Mouse (Mus musculus): Measurements from ENCODE around the gene Gm3558. TPM values are rescaled to one million over a fixed set of nuclear protein-coding genes. Genes with fewer than 3 reads are reported as not detected.
"Not testable (repeated sequence)": the region's sequence is repeated elsewhere in the genome, so short reads cannot be mapped to it uniquely, and the experiment has no call there.

Gene Gm3558
- total RNA-seq (2014; rRNA removed) = 2.8 and 3.3 TPM in 2 replicates
- 6.2 and 6.4 TPM in 2 replicates for polyA plus RNA-seq (2015; fragmentation: Nextera tagmentation; extraction: Ambion mirVana)

DNA sequence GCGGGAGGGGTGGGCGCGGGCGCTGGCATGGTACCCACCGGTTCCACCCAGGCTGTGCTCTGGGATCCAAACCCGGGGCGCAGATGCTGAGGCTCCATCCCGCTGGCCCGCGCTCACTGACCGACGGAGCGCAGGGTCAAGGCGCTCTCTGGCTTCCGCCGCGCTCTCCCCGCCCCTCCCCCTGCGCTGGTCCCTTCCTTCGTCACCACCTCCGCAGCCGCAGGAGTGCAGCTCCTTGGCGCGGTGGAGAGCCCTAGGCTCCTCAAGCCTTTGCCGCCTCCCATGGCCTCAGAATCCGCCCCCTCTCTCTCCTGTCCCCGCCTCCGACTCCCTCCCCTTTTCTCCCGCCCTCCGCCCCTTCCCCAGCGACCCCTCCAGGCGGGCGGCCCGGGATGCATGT, at the start of gene Gm3558:
Gene Gm3558 (minus strand): TSS at position 185 of the 400 bp plus-strand sequence.
- 0% methylated on average over 2 of the region's 34 CpGs for whole genome bisulfite sequencing
- H3K9me3 ChIP-seq (ENCODE audit: low read length); ATAC-seq; H3K27me3 ChIP-seq (ENCODE audit: insufficient read depth, low read length); H3K4me1 ChIP-seq (ENCODE audit: insufficient read depth, low read length); H3K27ac ChIP-seq; DNase-seq (ENCODE audit: low spot score); H3K9ac ChIP-seq (replicated peaks; ENCODE audit: low read length); H3K36me3 ChIP-seq (ENCODE audit: insufficient read depth, low read length): not testable (repeated sequence)
- H3K4me3 ChIP-seq (ENCODE audit: low read length) = peak within 1 kb of the TSS; percentile 34
- H3K4me2 ChIP-seq (ENCODE audit: low read depth, low read length) = peak within 1 kb of the TSS; percentile 47; the same call in 1 of the 2 replicates

DNA sequence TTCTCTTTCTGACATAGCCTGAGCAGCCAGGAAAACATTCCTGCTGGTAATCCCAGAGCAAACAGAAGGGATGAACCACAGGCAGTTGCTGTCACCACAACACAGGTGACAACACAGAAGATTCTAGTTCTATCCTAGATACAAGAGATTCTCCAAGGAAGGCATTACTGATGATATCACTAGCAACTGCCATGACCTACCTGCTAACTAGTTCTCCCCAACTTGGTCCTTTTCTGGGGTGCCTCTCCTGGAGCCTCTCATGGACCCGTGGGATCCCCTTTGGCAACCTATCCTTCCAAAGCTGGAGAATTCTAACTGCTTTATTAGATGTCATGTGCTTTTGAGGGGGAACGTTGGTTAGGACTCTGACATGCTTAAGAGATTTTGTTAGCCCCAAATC, 27.1 kb upstream of the Gm3558 start, which contains the start of gene Gm10338:
Gene Gm10338 (minus strand): TSS at position 101 of the 400 bp plus-strand sequence.
- not testable (repeated sequence) for H3K9me3 ChIP-seq (ENCODE audit: low read length); H3K4me3 ChIP-seq (ENCODE audit: low read length); H3K4me1 ChIP-seq (ENCODE audit: insufficient read depth, low read length); H3K36me3 ChIP-seq (ENCODE audit: insufficient read depth, low read length); H3K4me2 ChIP-seq (ENCODE audit: low read depth, low read length); H3K27me3 ChIP-seq (ENCODE audit: insufficient read depth, low read length); ATAC-seq; H3K9ac ChIP-seq (replicated peaks; ENCODE audit: low read length); H3K27ac ChIP-seq; DNase-seq (ENCODE audit: low spot score)
- no CpG with 5 or more reads among the region's 2 CpGs for WGBS

- H3K4me3 ChIP-seq (ENCODE audit: low read length) = peak overlapping the region; percentile 34
- H3K9ac ChIP-seq (replicated peaks; ENCODE audit: low read length); ATAC-seq; H3K27ac ChIP-seq; H3K36me3 ChIP-seq (ENCODE audit: insufficient read depth, low read length); H3K27me3 ChIP-seq (ENCODE audit: insufficient read depth, low read length); H3K4me1 ChIP-seq (ENCODE audit: insufficient read depth, low read length); H3K9me3 ChIP-seq (ENCODE audit: low read length): not testable (repeated sequence)
- WGBS = under 1% methylated on average over 23 of the region's 27 CpGs
- peak overlapping the region; percentile 47; the same call in 1 of the 2 replicates for H3K4me2 ChIP-seq (ENCODE audit: low read depth, low read length)
- DNase-seq (ENCODE audit: low spot score) = peak; percentile 0
Observed at GRCm38 (mm10) chr14:7567890-7568289, 476 bp downstream of the Gm3558 start.

GRCm38 (mm10) chr14:7567266-7567665, 1.1 kb downstream of the Gm3558 start:
- not testable (repeated sequence) for H3K4me3 ChIP-seq (ENCODE audit: low read length); DNase-seq (ENCODE audit: low spot score); H3K9me3 ChIP-seq (ENCODE audit: low read length); H3K9ac ChIP-seq (replicated peaks; ENCODE audit: low read length); H3K4me1 ChIP-seq (ENCODE audit: insufficient read depth, low read length); H3K27ac ChIP-seq; H3K27me3 ChIP-seq (ENCODE audit: insufficient read depth, low read length); H3K36me3 ChIP-seq (ENCODE audit: insufficient read depth, low read length); H3K4me2 ChIP-seq (ENCODE audit: low read depth, low read length); ATAC-seq
- TF ChIP-seq CTCF (IDR thresholded peaks at IDR 0.05; ENCODE audit: low read depth) = peak; percentile 17; the same call in 1 of the 2 replicates
- 2% methylated on average over 5 of the region's 9 CpGs for WGBS

Other genes starting within 250 kb of the Gm3558 start
- gene Gm5797, start 236.2 kb downstream of the Gm3558 start, total RNA-seq (2014; rRNA removed) = not detected in 2 replicates
- not detected in 2 replicates for gene Gm5797, start 236.2 kb downstream of the Gm3558 start, polyA plus RNA-seq (2015; fragmentation: Nextera tagmentation; extraction: Ambion mirVana)
- not detected in 2 replicates for gene Gm8374, start 203.4 kb downstream of the Gm3558 start, total RNA-seq (2014; rRNA removed)
- gene Gm8374, start 203.4 kb downstream of the Gm3558 start, polyA plus RNA-seq (2015; fragmentation: Nextera tagmentation; extraction: Ambion mirVana) = not detected in 2 replicates
- not detected in 2 replicates for gene Gm3755, start 117.6 kb downstream of the Gm3558 start, total RNA-seq (2014; rRNA removed)
- gene Gm3755, start 117.6 kb downstream of the Gm3558 start, polyA plus RNA-seq (2015; fragmentation: Nextera tagmentation; extraction: Ambion mirVana) = not detected in 2 replicates
- gene Gm3752, start 84.8 kb downstream of the Gm3558 start, total RNA-seq (2014; rRNA removed) = 8.2 TPM in 2 replicates
- gene Gm3752, start 84.8 kb downstream of the Gm3558 start, polyA plus RNA-seq (2015; fragmentation: Nextera tagmentation; extraction: Ambion mirVana) = 12.4 and 17.0 TPM in 2 replicates
- gene Gm10338, start 27.0 kb upstream of the Gm3558 start, total RNA-seq (2014; rRNA removed) = not detected in 2 replicates
- gene Gm10338, start 27.0 kb upstream of the Gm3558 start, polyA plus RNA-seq (2015; fragmentation: Nextera tagmentation; extraction: Ambion mirVana) = not detected in 2 replicates
- not detected in 2 replicates for gene Gm10128, start 75.4 kb upstream of the Gm3558 start, total RNA-seq (2014; rRNA removed)
- not detected in 2 replicates for gene Gm10128, start 75.4 kb upstream of the Gm3558 start, polyA plus RNA-seq (2015; fragmentation: Nextera tagmentation; extraction: Ambion mirVana)
- gene Gm26661, start 223.0 kb upstream of the Gm3558 start, total RNA-seq (2014; rRNA removed) = not detected in 2 replicates
- 0.94 TPM in 1 of 2 replicates, not detected in the other for gene Gm26661, start 223.0 kb upstream of the Gm3558 start, polyA plus RNA-seq (2015; fragmentation: Nextera tagmentation; extraction: Ambion mirVana)
- 28.8 and 32.7 TPM in 2 replicates for gene Flnb, start 249.4 kb upstream of the Gm3558 start, total RNA-seq (2014; rRNA removed)
- 4.2 and 8.5 TPM in 2 replicates for gene Flnb, start 249.4 kb upstream of the Gm3558 start, polyA plus RNA-seq (2015; fragmentation: Nextera tagmentation; extraction: Ambion mirVana)

All from hindbrain, postnatal 0 days (tissue).